Mouse (Mus musculus): ENCODE data around the gene Wwox. TPM values are rescaled to one million over a fixed set of nuclear protein-coding genes. Genes with fewer than 3 reads are reported as not detected.

Wwox gene
- polyA plus RNA-seq, 1 experiment from 2014 or later: 13.3 TPM

DNA sequence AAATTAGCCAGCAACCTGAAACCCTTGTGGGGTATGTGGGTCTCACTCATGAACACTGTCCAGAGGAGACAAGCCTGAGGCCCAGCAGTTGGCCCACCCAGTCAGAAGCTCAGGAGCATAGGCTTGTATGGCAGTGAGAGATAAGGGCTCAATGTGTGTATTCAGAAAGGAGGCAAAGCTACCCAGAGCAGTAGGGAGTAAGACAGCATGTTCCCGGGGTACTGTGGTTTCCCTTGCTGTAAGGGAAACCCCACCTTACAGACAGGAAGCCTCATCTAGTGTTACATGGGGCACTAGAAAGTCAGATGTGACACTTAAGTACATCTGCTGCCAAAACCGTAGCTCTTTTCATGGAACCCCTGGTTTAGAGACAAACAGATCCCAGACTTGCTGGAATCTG lies 440.2 kb downstream of the Wwox start:
- Histone ChIP-seq H3K4me2 (ENCODE audit: low read length) (no peak overlapping the region), H3K9me3 (replicated peaks; ENCODE audit: control insufficient read depth, low read length, poor library complexity, severe bottlenecking) (no peaks in the 10 kb centered on the region), H3K36me3 (ENCODE audit: control insufficient read depth, insufficient read depth, low read length) (no peaks in the 10 kb centered on the region), H3K27ac (ENCODE audit: low read length) (no peak overlapping the region), H3K9ac (ENCODE audit: low read depth, low read length) (no peak overlapping the region), H3K27me3 (ENCODE audit: control insufficient read depth, insufficient read depth, low read depth, low read length) (no peaks in the 10 kb centered on the region), H3K4me1 (ENCODE audit: control insufficient read depth, insufficient read depth, low read length) (peaks cover 6% of the 10 kb centered on the region; the same call in 1 of the 2 replicates), H3K4me3 (ENCODE audit: low read depth, low read length) (no peak overlapping the region)
- ATAC-seq: no peak
- WGBS: 81% methylated on average over 2 of the region's 2 CpGs

- no peak for ATAC-seq
- Histone ChIP-seq H3K4me3 (ENCODE audit: low read depth, low read length) (no peak overlapping the region), H3K9ac (ENCODE audit: low read depth, low read length) (no peak overlapping the region), H3K9me3 (replicated peaks; ENCODE audit: control insufficient read depth, low read length, poor library complexity, severe bottlenecking) (no peaks in the 10 kb centered on the region), H3K27me3 (ENCODE audit: control insufficient read depth, insufficient read depth, low read depth, low read length) (no peaks in the 10 kb centered on the region), H3K27ac (ENCODE audit: low read length) (no peak overlapping the region), H3K36me3 (ENCODE audit: control insufficient read depth, insufficient read depth, low read length) (no peaks in the 10 kb centered on the region), H3K4me1 (ENCODE audit: control insufficient read depth, insufficient read depth, low read length) (peaks cover 12% of the 10 kb centered on the region; the same call in 1 of the 2 replicates), H3K4me2 (ENCODE audit: low read length) (no peak overlapping the region)
- WGBS: 69% methylated on average over 8 of the region's 8 CpGs
Measured at GRCm38 (mm10) chr8:114880475-114881135, 441.1 kb downstream of the Wwox start.

DNA sequence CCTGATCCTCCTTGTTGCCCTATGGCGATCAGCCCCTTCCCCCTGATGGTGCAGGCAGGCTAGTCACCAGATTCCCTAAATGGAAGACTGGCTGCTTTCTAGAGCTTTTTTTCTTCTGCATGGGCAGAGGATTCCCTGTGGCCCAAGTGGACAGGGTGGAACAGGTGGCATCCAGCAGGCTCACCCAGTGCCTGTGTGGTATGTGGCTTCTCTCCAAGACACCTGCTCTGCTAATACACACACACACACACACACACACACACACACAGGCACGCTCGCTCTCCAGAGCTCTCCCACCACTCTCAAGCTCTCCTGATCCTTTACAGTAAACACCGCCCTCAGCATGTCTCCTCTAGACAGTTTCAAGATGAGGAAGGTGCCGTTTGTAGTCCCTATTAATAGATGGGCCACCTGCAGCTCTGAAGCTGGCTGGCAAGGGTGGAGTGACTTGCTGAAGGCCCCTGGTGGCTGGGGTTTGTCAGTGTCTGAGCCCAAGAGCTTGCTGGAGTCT lies 442.5 kb downstream of the Wwox start:
- H3K9ac ChIP-seq (ENCODE audit: low read depth, low read length): no peak overlapping the region
- H3K36me3 ChIP-seq (ENCODE audit: control insufficient read depth, insufficient read depth, low read length): no peaks in the 10 kb centered on the region
- no peak overlapping the region for H3K27ac ChIP-seq (ENCODE audit: low read length)
- H3K9me3 ChIP-seq (replicated peaks; ENCODE audit: control insufficient read depth, low read length, poor library complexity, severe bottlenecking): no peaks in the 10 kb centered on the region
- H3K27me3 ChIP-seq (ENCODE audit: control insufficient read depth, insufficient read depth, low read depth, low read length): no peaks in the 10 kb centered on the region
- no peak overlapping the region for H3K4me2 ChIP-seq (ENCODE audit: low read length)
- no peak overlapping the region for H3K4me3 ChIP-seq (ENCODE audit: low read depth, low read length)
- 0 out of 2 replicates have a peak, but pooled peaks cover 6% of the 10 kb centered on the region for H3K4me1 ChIP-seq (ENCODE audit: control insufficient read depth, insufficient read depth, low read length)
- ATAC-seq: no peak
- WGBS: 64% methylated on average over 5 of the region's 5 CpGs

DNA sequence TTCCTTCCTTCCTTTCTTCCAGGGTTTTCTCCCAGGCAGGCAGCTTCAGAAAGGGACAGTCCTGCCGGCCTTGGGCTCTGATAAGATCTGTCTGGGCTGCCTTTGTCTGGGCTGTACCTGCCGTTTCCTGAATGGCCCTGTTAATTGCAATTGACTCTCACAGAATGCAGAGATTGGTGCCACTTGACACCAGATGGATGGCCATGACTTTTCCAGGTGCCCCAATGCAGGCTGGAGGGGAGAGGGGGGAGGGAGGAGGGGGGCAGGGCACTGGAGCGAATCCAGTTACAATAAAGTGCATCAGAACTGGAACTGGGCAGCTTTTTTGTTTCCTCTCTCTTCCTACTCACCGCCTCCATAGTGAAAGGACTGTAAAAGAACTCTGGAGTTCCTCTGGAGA lies 443.0 kb downstream of the Wwox start:
- Histone ChIP-seq H3K4me1 (ENCODE audit: control insufficient read depth, insufficient read depth, low read length) (0 out of 2 replicates have a peak, but pooled peaks cover 6% of the 10 kb centered on the region), H3K27ac (ENCODE audit: low read length) (no peak overlapping the region), H3K4me3 (ENCODE audit: low read depth, low read length) (no peak overlapping the region), H3K4me2 (ENCODE audit: low read length) (no peak overlapping the region), H3K9me3 (replicated peaks; ENCODE audit: control insufficient read depth, low read length, poor library complexity, severe bottlenecking) (no peaks in the 10 kb centered on the region), H3K27me3 (ENCODE audit: control insufficient read depth, insufficient read depth, low read depth, low read length) (no peaks in the 10 kb centered on the region), H3K36me3 (ENCODE audit: control insufficient read depth, insufficient read depth, low read length) (no peaks in the 10 kb centered on the region), H3K9ac (ENCODE audit: low read depth, low read length) (no peak overlapping the region)
- WGBS: 42% methylated on average over 4 of the region's 4 CpGs
- no peak for ATAC-seq

GRCm38 (mm10) chr8:114882936-114883606 lies 443.6 kb downstream of the Wwox start:
- Histone ChIP-seq H3K4me2 (ENCODE audit: low read length) (no peak overlapping the region), H3K36me3 (ENCODE audit: control insufficient read depth, insufficient read depth, low read length) (no peaks in the 10 kb centered on the region), H3K4me3 (ENCODE audit: low read depth, low read length) (no peak overlapping the region), H3K27me3 (ENCODE audit: control insufficient read depth, insufficient read depth, low read depth, low read length) (no peaks in the 10 kb centered on the region), H3K9me3 (replicated peaks; ENCODE audit: control insufficient read depth, low read length, poor library complexity, severe bottlenecking) (no peaks in the 10 kb centered on the region), H3K27ac (ENCODE audit: low read length) (no peak overlapping the region), H3K4me1 (ENCODE audit: control insufficient read depth, insufficient read depth, low read length) (0 out of 2 replicates have a peak, but pooled peaks cover 6% of the 10 kb centered on the region), H3K9ac (ENCODE audit: low read depth, low read length) (no peak overlapping the region)
- 87% methylated on average over 11 of the region's 11 CpGs for WGBS
- no peak for ATAC-seq

- no peak overlapping the region for H3K4me2 ChIP-seq (ENCODE audit: low read length)
- H3K36me3 ChIP-seq (ENCODE audit: control insufficient read depth, insufficient read depth, low read length): no peaks in the 10 kb centered on the region
- WGBS: 76% methylated on average over 9 of the region's 9 CpGs
- H3K9ac ChIP-seq (ENCODE audit: low read depth, low read length): no peak overlapping the region
- H3K27ac ChIP-seq (ENCODE audit: low read length): no peak overlapping the region
- 0 out of 2 replicates have a peak, but pooled peaks cover 6% of the 10 kb centered on the region for H3K4me1 ChIP-seq (ENCODE audit: control insufficient read depth, insufficient read depth, low read length)
- H3K9me3 ChIP-seq (replicated peaks; ENCODE audit: control insufficient read depth, low read length, poor library complexity, severe bottlenecking): no peaks in the 10 kb centered on the region
- H3K4me3 ChIP-seq (ENCODE audit: low read depth, low read length): no peak overlapping the region
- no peak for ATAC-seq
- no peaks in the 10 kb centered on the region for H3K27me3 ChIP-seq (ENCODE audit: control insufficient read depth, insufficient read depth, low read depth, low read length)
Measured at GRCm38 (mm10) chr8:114883967-114884366, 444.5 kb downstream of the Wwox start.

- no peak for ATAC-seq
- peak overlapping the region; percentile 5 for H3K4me2 ChIP-seq (ENCODE audit: low read length)
- WGBS: 20% methylated on average over 18 of the region's 18 CpGs
Measured at GRCm38 (mm10) chr8:114885026-114885592, 445.7 kb downstream of the Wwox start.

GRCm38 (mm10) chr8:114888388-114888787 lies 448.9 kb downstream of the Wwox start:
- Histone ChIP-seq H3K9me3 (replicated peaks; ENCODE audit: control insufficient read depth, low read length, poor library complexity, severe bottlenecking) (no peaks in the 10 kb centered on the region), H3K4me1 (ENCODE audit: control insufficient read depth, insufficient read depth, low read length) (peaks cover 11% of the 10 kb centered on the region; the same call in 1 of the 2 replicates), H3K4me3 (ENCODE audit: low read depth, low read length) (no peak overlapping the region), H3K4me2 (ENCODE audit: low read length) (no peak overlapping the region), H3K27me3 (ENCODE audit: control insufficient read depth, insufficient read depth, low read depth, low read length) (no peaks in the 10 kb centered on the region), H3K9ac (ENCODE audit: low read depth, low read length) (no peak overlapping the region), H3K27ac (ENCODE audit: low read length) (no peak overlapping the region), H3K36me3 (ENCODE audit: control insufficient read depth, insufficient read depth, low read length) (no peaks in the 10 kb centered on the region)
- 91% methylated on average over 3 of the region's 3 CpGs for WGBS
- ATAC-seq: no peak

More at GRCm38 (mm10) chr8:114885026-114885592, 445.7 kb downstream of the Wwox start:
- H3K36me3 ChIP-seq (ENCODE audit: control insufficient read depth, insufficient read depth, low read length): no peaks in the 10 kb centered on the region
- no peaks in the 10 kb centered on the region for H3K9me3 ChIP-seq (replicated peaks; ENCODE audit: control insufficient read depth, low read length, poor library complexity, severe bottlenecking)
- peaks cover 11% of the 10 kb centered on the region; the same call in 1 of the 2 replicates for H3K4me1 ChIP-seq (ENCODE audit: control insufficient read depth, insufficient read depth, low read length)
- H3K27ac ChIP-seq (ENCODE audit: low read length): no peak overlapping the region
- H3K9ac ChIP-seq (ENCODE audit: low read depth, low read length): no peak overlapping the region
- H3K27me3 ChIP-seq (ENCODE audit: control insufficient read depth, insufficient read depth, low read depth, low read length): no peaks in the 10 kb centered on the region
- H3K4me3 ChIP-seq (ENCODE audit: low read depth, low read length): no peak overlapping the region

Measured in midbrain, embryonic 16.5 days (tissue).